Mouse (Mus musculus): ENCODE results near the gene Cck.

DNA sequence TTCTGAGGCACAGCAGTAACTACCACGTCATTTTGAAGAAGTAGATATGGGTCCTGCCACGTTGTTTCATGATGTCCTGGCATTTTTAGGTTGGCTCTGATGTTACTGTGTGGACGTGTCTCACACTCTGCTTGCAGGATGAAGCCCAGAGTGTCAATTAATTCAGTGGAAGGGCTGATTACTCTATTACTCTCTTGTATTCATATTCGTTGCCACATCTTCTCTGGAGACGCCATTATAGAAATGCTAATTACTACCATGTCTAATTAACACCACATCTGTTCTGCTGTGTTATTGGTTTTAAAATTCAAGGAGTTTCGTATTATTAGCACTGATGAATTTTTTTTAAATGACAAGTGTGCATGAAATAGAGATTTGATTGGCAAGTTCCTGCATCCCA is 30.7 kb upstream of the Cck start:
- no peak for TF ChIP-seq POLR2A (IDR thresholded peaks at IDR 0.05; ENCODE audit: borderline replicate concordance, extremely low read depth, low read depth, low read length)
- no peak for TF ChIP-seq CTCF (IDR thresholded peaks at IDR 0.05; ENCODE audit: insufficient read depth, low read length)

Data from lung, adult 2 months (tissue).